Mouse (Mus musculus): ENCODE results near the gene Dhx34.

DNA sequence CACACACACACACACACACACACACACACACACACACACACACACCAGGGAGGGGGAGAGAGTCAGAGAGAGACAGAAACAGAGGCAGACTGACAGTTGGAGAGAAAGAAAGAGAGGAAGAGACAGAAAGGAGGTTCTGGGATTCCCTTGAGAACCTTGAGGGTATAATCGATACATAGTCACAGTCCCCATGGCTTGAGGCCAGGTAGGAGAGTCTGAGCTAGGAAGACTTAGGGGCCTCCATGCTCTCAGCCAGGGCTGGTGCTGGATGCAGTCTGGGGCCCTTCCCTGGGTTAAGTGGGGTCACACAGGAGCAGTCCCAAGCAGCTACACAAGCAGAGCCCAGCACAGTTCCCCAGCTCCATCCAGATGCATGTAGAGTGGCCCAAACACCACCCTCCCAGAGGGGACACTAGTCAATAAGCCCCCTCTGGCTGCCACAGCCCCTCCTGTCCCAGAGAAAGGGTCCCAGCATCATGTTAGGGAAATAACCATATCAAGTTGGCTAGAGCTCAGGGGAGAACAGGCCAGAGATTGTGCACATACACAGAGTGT is 49.2 kb downstream of the Dhx34 start:
- TF ChIP-seq POLR2A (IDR thresholded peaks at IDR 0.05; ENCODE audit: control insufficient read depth in 1 of 2, insufficient read depth in 1 of 2, low read depth in 1 of 2, low read length in 2 of 2, poor library complexity in 1 of 2) (no peak), MAFK (IDR thresholded peaks at IDR 0.05; ENCODE audit: borderline replicate concordance, low read depth, low read length) (no peak), USF2 (IDR thresholded peaks at IDR 0.05; ENCODE audit: borderline replicate concordance in 1 of 2, insufficient read depth in 1 of 2, low read depth in 1 of 2, low read length in 2 of 2) (no peak), EP300 (IDR thresholded peaks at IDR 0.05; ENCODE audit: low read depth in 1 of 2, low read length in 2 of 2) (no peak), MYC (IDR thresholded peaks at IDR 0.05; ENCODE audit: low read depth, low read length) (no peak), CTCF (IDR thresholded peaks at IDR 0.05 in 2 of 3, conservative IDR thresholded peaks at IDR 0.05 in 1 of 3; ENCODE audit: control insufficient read depth in 1 of 3, insufficient read depth in 1 of 3, low read depth in 2 of 3, low read length in 3 of 3, poor library complexity in 1 of 3, severe bottlenecking in 1 of 3) (no peak), MAZ (IDR thresholded peaks at IDR 0.05; ENCODE audit: low read depth, low read length) (no peak)

Measured in MEL (cell line).